8 mouse cellular contexts compared by ENCODE assay signal in the genomic region with DNA sequence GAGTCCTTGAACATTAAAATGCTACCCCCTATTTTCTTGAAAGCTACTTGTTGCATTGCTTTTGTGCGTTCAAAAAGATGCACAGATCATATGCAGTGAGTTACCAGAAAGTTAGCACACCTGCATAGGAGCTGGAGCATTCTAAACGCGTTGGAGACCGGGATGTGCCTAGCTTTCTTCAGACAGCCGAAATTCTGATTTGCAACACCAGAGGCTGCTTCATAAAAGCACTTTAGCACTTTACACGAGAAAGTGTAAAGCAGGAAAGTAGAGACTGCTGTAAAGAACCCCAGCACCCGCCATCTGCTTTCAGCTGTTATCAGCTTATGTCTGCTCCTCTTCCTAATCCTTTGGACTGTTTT. TPM values are rescaled to one million over a fixed set of nuclear protein-coding genes. Genes with fewer than 3 reads are reported as not detected.
DNase-seq lines count a peak whose midpoint lies in the region; ATAC-seq and TF ChIP-seq lines count a peak whose summit lies in the region.

No protein-coding gene starts in this region.

- H3K36me3 ChIP-seq in heart, embryonic 13.5 days: peaks cover 34% of the 10 kb centered on the region
- peaks cover 10% of the 10 kb centered on the region for H3K36me3 ChIP-seq in ES-E14 (ENCODE audit: control insufficient read depth, insufficient read depth, low read length, poor library complexity, severe bottlenecking)
- peaks cover 43% of the 10 kb centered on the region for H3K36me3 ChIP-seq in hindbrain, embryonic 10.5 days

- in situ Hi-C loops in ES-E14 (cut with MboI; ENCODE audit: low sequenced_read_pairs in 2 of 2, unreplicated experiment in 2 of 2): loop anchor here in 1 of 2 experiments (25.0 kb wide), 1 partner anchor 484 kb away; no protein-coding TSS in a partner anchor

- DNase-seq in heart, adult 11 months: no peak
- DNase-seq in ES-E14 (ENCODE audit: low read depth, low spot score): no peak
- DNase-seq in hindbrain, embryonic 10.5 days (ENCODE audit: low spot score): no peak
- DNase-seq in yolk sac, embryonic 10.5 days (ENCODE audit: low spot score): no peak
- DNase-seq in adrenal gland, adult 2 months: no peak

- no peaks in the 10 kb centered on the region for H3K9me3 ChIP-seq in heart, embryonic 13.5 days
- H3K9me3 ChIP-seq in ES-E14 (ENCODE audit: control insufficient read depth, insufficient read depth, low read depth, low read length): no peaks in the 10 kb centered on the region
- no peaks in the 10 kb centered on the region for H3K9me3 ChIP-seq in hindbrain, embryonic 10.5 days

- peak overlapping the region; percentile 85 for H3K9ac ChIP-seq in heart, embryonic 13.5 days
- peak overlapping the region; percentile 64; the same call in 1 of the 2 replicates for H3K9ac ChIP-seq in ES-E14 (ENCODE audit: insufficient read depth, low read depth, low read length, poor library complexity, severe bottlenecking)

- peak overlapping the region; percentile 83 for H3K27ac ChIP-seq in heart, embryonic 13.5 days (replicated peaks)
- H3K27ac ChIP-seq in ES-E14 (ENCODE audit: insufficient read depth, low read depth, low read length, poor library complexity, severe bottlenecking): peak overlapping the region; percentile 40; the same call in 1 of the 2 replicates
- H3K27ac ChIP-seq in hindbrain, embryonic 10.5 days: peak overlapping the region; percentile 91

- H3K4me2 ChIP-seq in heart, embryonic 13.5 days: peak overlapping the region; percentile 84

- peak overlapping the region; percentile 58 for H3K4me3 ChIP-seq in heart, embryonic 13.5 days
- H3K4me3 ChIP-seq in ES-E14 (ENCODE audit: insufficient read depth in 1 of 2, low read depth in 1 of 2, low read length in 2 of 2, poor library complexity in 1 of 2, severe bottlenecking in 1 of 2): peak overlapping the region; percentile 68 to 73
- H3K4me3 ChIP-seq in hindbrain, embryonic 10.5 days: peak overlapping the region; percentile 55

- peaks cover 12% of the 10 kb centered on the region for H3K4me1 ChIP-seq in heart, embryonic 13.5 days
- H3K4me1 ChIP-seq in ES-E14 (ENCODE audit: control insufficient read depth in 2 of 2, insufficient read depth in 2 of 2, low read length in 2 of 2, poor library complexity in 1 of 2): peaks cover 9 to 13% of the 10 kb centered on the region in 2 experiments
- peaks cover 27% of the 10 kb centered on the region for H3K4me1 ChIP-seq in hindbrain, embryonic 10.5 days (replicated peaks)

- H3K27me3 ChIP-seq in heart, embryonic 13.5 days (replicated peaks): no peaks in the 10 kb centered on the region
- no peaks in the 10 kb centered on the region for H3K27me3 ChIP-seq in hindbrain, embryonic 10.5 days (ENCODE audit: insufficient read depth, poor library complexity, severe bottlenecking)

- 7% methylated on average over 7 of the region's 7 CpGs for WGBS in heart, embryonic 13.5 days
- WGBS in hindbrain, embryonic 10.5 days: 24% methylated on average over 7 of the region's 7 CpGs

- ATAC-seq in heart, embryonic 13.5 days (ENCODE audit: extremely low read depth, insufficient number of reproducible peaks, low FRiP score, low TSS enrichment): no peak
- ATAC-seq in megakaryocyte progenitor cell, adult 5-6 weeks (replicated peaks; ENCODE audit: poor library complexity): peak; percentile 14; the same call in 1 of the 2 replicates
- no peak; the same call in 1 of the 2 replicates for ATAC-seq in granulocyte monocyte progenitor cell, adult 5-6 weeks (replicated peaks; ENCODE audit: poor library complexity, severe bottlenecking)

TF ChIP-seq in ES-E14, 5 proteins besides CTCF, POLR2A, EP300 and RAD21:
- TF ChIP-seq HCFC1 (IDR thresholded peaks at IDR 0.05; ENCODE audit: borderline replicate concordance, insufficient read depth, low read length) (no peak), CHD2 (IDR thresholded peaks at IDR 0.05; ENCODE audit: low read depth, low read length) (no peak), ZNF384 (IDR thresholded peaks at IDR 0.05; ENCODE audit: low read depth, low read length) (no peak), MAFK (IDR thresholded peaks at IDR 0.05; ENCODE audit: insufficient read depth, low read depth, low read length) (no peak), ZC3H11A (IDR thresholded peaks at IDR 0.05; ENCODE audit: borderline replicate concordance, low read depth, low read length) (no peak)
TF ChIP-seq in ES-E14: peak in this region for 0.

RNA-seq across cellular contexts. Expression of a gene that starts 8.9 kb away (rescaled TPM):
- 69.5 and 74.7 TPM in 2 replicates for polyA plus RNA-seq in heart, embryonic 13.5 days (2015; fragmentation: Nextera tagmentation; extraction: Ambion mirVana)
- 34.5 and 35.4 TPM in 2 replicates for total RNA-seq in ES-E14 (2012; rRNA removed)
- 68.3 and 74.1 TPM in 2 replicates for polyA plus RNA-seq in hindbrain, embryonic 10.5 days (2016; fragmentation: Nextera tagmentation; extraction: Ambion mirVana)
- total RNA-seq in megakaryocyte progenitor cell, adult 5-6 weeks (2015): 20.1 and 22.1 TPM in 2 replicates
- 28.6 and 30.7 TPM in 2 replicates for total RNA-seq in megakaryocyte progenitor cell, adult 5-6 weeks (2017)
- 25.2 and 33.8 TPM in 2 replicates for total RNA-seq in granulocyte monocyte progenitor cell, adult 5-6 weeks (2014; fragmentation: Nextera tagmentation)
- 22.0 and 25.1 TPM in 2 replicates for total RNA-seq in granulocyte monocyte progenitor cell, adult 5-6 weeks (2017)
- total RNA-seq in adrenal gland, adult 2 months (2021): 10 to 100 TPM; 45.6 to 54.2 TPM
- 13.8 and 20.6 TPM in 2 replicates for polyA plus RNA-seq in adrenal gland, adult 2 months (2012; rRNA removed)

RNA-seq across cellular contexts. Expression of a gene that starts 9.0 kb away (rescaled TPM):
- polyA plus RNA-seq in heart, embryonic 13.5 days (2015; fragmentation: Nextera tagmentation; extraction: Ambion mirVana): 55.3 and 57.8 TPM in 2 replicates
- 18.2 and 24.6 TPM in 2 replicates for total RNA-seq in ES-E14 (2012; rRNA removed)
- polyA plus RNA-seq in hindbrain, embryonic 10.5 days (2016; fragmentation: Nextera tagmentation; extraction: Ambion mirVana): 50.2 and 51.8 TPM in 2 replicates
- total RNA-seq in megakaryocyte progenitor cell, adult 5-6 weeks (2015): 43.6 and 48.4 TPM in 2 replicates
- total RNA-seq in megakaryocyte progenitor cell, adult 5-6 weeks (2017): 64.4 and 73.5 TPM in 2 replicates
- 49.8 and 58.1 TPM in 2 replicates for total RNA-seq in granulocyte monocyte progenitor cell, adult 5-6 weeks (2014; fragmentation: Nextera tagmentation)
- total RNA-seq in granulocyte monocyte progenitor cell, adult 5-6 weeks (2017): 55.8 and 65.4 TPM in 2 replicates
- 10 to 100 TPM; 30.8 to 39.7 TPM for total RNA-seq in adrenal gland, adult 2 months (2021)
- 10.0 and 15.0 TPM in 2 replicates for polyA plus RNA-seq in adrenal gland, adult 2 months (2012; rRNA removed)

Comparison
In these comparisons a context has a peak if more than half of its experiments do, and no peak if none do; other contexts are left out.
1. H3K27ac ChIP-seq: peak in every context shown above with its lines; median percentile 91 in hindbrain, embryonic 10.5 days; 83 in heart, embryonic 13.5 days; 40 in ES-E14.